Mouse (Mus musculus) C2C12 (cell line): Measurements from ENCODE around the gene Mrrf. TPM values are rescaled to one million over a fixed set of nuclear protein-coding genes. Genes with fewer than 3 reads are reported as not detected.

ENCODE experiments used
- H3K27me3 ChIP-seq: one replicate; pipeline ENCODE4 v1.6.1; 2011; ENCODE audit not compliant: control insufficient read depth, insufficient read depth, insufficient read length
- H3K36me3 ChIP-seq: one replicate; pipeline ENCODE4 v1.6.1; 2011; ENCODE audit not compliant: control insufficient read depth, insufficient read depth
- H3K4me3 ChIP-seq: one replicate; pipeline ENCODE4 v1.5.1; 2011; ENCODE audit warnings: mild to moderate bottlenecking, control low read depth; ENCODE audit not compliant: poor library complexity, insufficient read depth, severe bottlenecking
- H3K79me2 ChIP-seq: one replicate; pipeline ENCODE4 v1.6.1; 2011; ENCODE audit not compliant: control insufficient read depth, insufficient read depth
- H3K79me3 ChIP-seq: one replicate; pipeline ENCODE4 v1.6.1; 2011; ENCODE audit warnings: low read depth, control low read depth
- H3ac ChIP-seq: one replicate; pipeline ENCODE3; 2011; ENCODE audit warnings: low read depth; ENCODE audit not compliant: control insufficient read depth, insufficient read length
- CEBPB ChIP-seq: IDR thresholded peaks from one replicate; pipeline ENCODE4 v1.6.1; 2011; ENCODE audit warnings: low read depth, mild to moderate bottlenecking, control low read depth, moderate library complexity
- CTCF ChIP-seq: IDR thresholded peaks from one replicate; pipeline ENCODE4 v1.5.1; 2011; ENCODE audit not compliant: control insufficient read depth, insufficient read depth, insufficient read length
- FOSL1 ChIP-seq: IDR thresholded peaks from one replicate; pipeline ENCODE4 v1.8.0; 2011; ENCODE audit warnings: mild to moderate bottlenecking, low read length; ENCODE audit not compliant: poor library complexity, insufficient read depth, severe bottlenecking
- MAX ChIP-seq: IDR thresholded peaks from one replicate; pipeline ENCODE4 v1.6.1; 2011; ENCODE audit warnings: mild to moderate bottlenecking, control low read depth
- MYOD1 ChIP-seq: IDR thresholded peaks from one replicate; pipeline ENCODE4 v1.6.1; 2011; ENCODE audit warnings: low read depth; ENCODE audit not compliant: control insufficient read depth, insufficient read length
- MYOG ChIP-seq: IDR thresholded peaks from one replicate; pipeline ENCODE4 v1.6.1; 2011; ENCODE audit not compliant: control insufficient read depth, insufficient read length; ENCODE audit errors: extremely low read depth
- USF1 ChIP-seq: IDR thresholded peaks from one replicate; pipeline ENCODE4 v1.6.1; 2011; ENCODE audit warnings: low read depth, mild to moderate bottlenecking, control low read depth, moderate library complexity
- polyA plus RNA-seq: library from polyadenylated mRNA; unstranded; fragments of >200 nt; fragmentation: generic; extraction: Trizol; gene quantifications from one replicate; pipeline ENCODE4 v1.2.1, GENCODE M21; 2012; ENCODE audit warnings: missing spikeins

Gene Mrrf
- polyA plus RNA-seq, 1 experiment, result 25.4 TPM

- TF ChIP-seq MYOD1 (no peak), USF1 (no peak), MAX (no peak), CEBPB (no peak), MYOG (no peak), FOSL1 (no peak), CTCF (no peak)
- Histone ChIP-seq H3K79me2 (no peaks in the 10 kb centered on the region), H3ac (no peak overlapping the region), H3K27me3 (no peaks in the 10 kb centered on the region), H3K4me3 (no peak overlapping the region), H3K36me3 (peaks cover 36% of the 10 kb centered on the region), H3K79me3 (no peaks in the 10 kb centered on the region)
Observed at GRCm38 (mm10) chr2:36157461-36157860, 21.3 kb downstream of the Mrrf start.

- Histone ChIP-seq H3K27me3 (no peaks in the 10 kb centered on the region), H3K4me3 (no peak overlapping the region), H3K36me3 (peaks cover 27% of the 10 kb centered on the region), H3K79me2 (no peaks in the 10 kb centered on the region), H3K79me3 (no peaks in the 10 kb centered on the region), H3ac (no peak overlapping the region)
- TF ChIP-seq MYOG, result no peak
- no peak for TF ChIP-seq FOSL1
- no peak for TF ChIP-seq MAX
- TF ChIP-seq MYOD1, result no peak
- no peak for TF ChIP-seq CEBPB
- TF ChIP-seq CTCF, result no peak
- no peak for TF ChIP-seq USF1
Observed at GRCm38 (mm10) chr2:36159336-36159735, 23.1 kb downstream of the Mrrf start.

GRCm38 (mm10) chr2:36167990-36168618, 31.9 kb downstream of the Mrrf start:
- H3ac ChIP-seq, result no peak overlapping the region
- no peak for TF ChIP-seq MYOG
- TF ChIP-seq MYOD1, result no peak
- no peak for TF ChIP-seq FOSL1
- no peak for TF ChIP-seq MAX
- no peak for TF ChIP-seq USF1
- no peaks in the 10 kb centered on the region for H3K36me3 ChIP-seq
- H3K79me3 ChIP-seq, result no peaks in the 10 kb centered on the region
- no peak overlapping the region for H3K4me3 ChIP-seq
- H3K27me3 ChIP-seq, result no peaks in the 10 kb centered on the region
- no peaks in the 10 kb centered on the region for H3K79me2 ChIP-seq

- no peak for TF ChIP-seq FOSL1
- no peak for TF ChIP-seq MAX
- no peak for TF ChIP-seq MYOD1
- no peak for TF ChIP-seq USF1
- TF ChIP-seq CEBPB, result no peak
- no peak for TF ChIP-seq CTCF
- no peak for TF ChIP-seq MYOG
- no peaks in the 10 kb centered on the region for H3K79me3 ChIP-seq
- H3K79me2 ChIP-seq, result no peaks in the 10 kb centered on the region
- no peaks in the 10 kb centered on the region for H3K36me3 ChIP-seq
- H3ac ChIP-seq, result no peak overlapping the region
- no peaks in the 10 kb centered on the region for H3K27me3 ChIP-seq
- no peak overlapping the region for H3K4me3 ChIP-seq
Observed at GRCm38 (mm10) chr2:36169176-36169575, 33.0 kb downstream of the Mrrf start.

- no peak overlapping the region for H3ac ChIP-seq
- no peaks in the 10 kb centered on the region for H3K79me3 ChIP-seq
- no peaks in the 10 kb centered on the region for H3K79me2 ChIP-seq
- H3K4me3 ChIP-seq, result no peak overlapping the region
- peaks cover 8% of the 10 kb centered on the region for H3K36me3 ChIP-seq
- no peak for TF ChIP-seq MYOD1
- no peak for TF ChIP-seq CTCF
- TF ChIP-seq CEBPB, result no peak
- no peak for TF ChIP-seq MAX
- no peak for TF ChIP-seq FOSL1
- TF ChIP-seq USF1, result no peak
- no peak for TF ChIP-seq MYOG
- no peaks in the 10 kb centered on the region for H3K27me3 ChIP-seq
Observed at GRCm38 (mm10) chr2:36172136-36172535, 35.9 kb downstream of the Mrrf start.

GRCm38 (mm10) chr2:36172574-36172973, 36.4 kb downstream of the Mrrf start:
- H3ac ChIP-seq, result no peak overlapping the region
- no peak overlapping the region for H3K4me3 ChIP-seq

More at GRCm38 (mm10) chr2:36172574-36172973, 36.4 kb downstream of the Mrrf start:
- Histone ChIP-seq H3K79me2 (no peaks in the 10 kb centered on the region), H3K79me3 (no peaks in the 10 kb centered on the region), H3K27me3 (no peaks in the 10 kb centered on the region), H3K36me3 (peaks cover 13% of the 10 kb centered on the region)
- TF ChIP-seq FOSL1 (no peak), CEBPB (no peak), CTCF (no peak), MYOG (no peak), USF1 (no peak), MAX (no peak), MYOD1 (no peak)
